Mouse (Mus musculus): ENCODE measurements around the gene Jhy. TPM values are rescaled to one million over a fixed set of nuclear protein-coding genes. Genes with fewer than 3 reads are reported as not detected.

The Jhy gene
- polyA plus RNA-seq, 1 experiment from 2014 or later = 0.20 TPM

GRCm38 (mm10) chr9:40859196-40859595 is 104.7 kb downstream of the Jhy start:
- no peak for DNase-seq (ENCODE audit: low spot score)

GRCm38 (mm10) chr9:40858461-40859160 is 105.3 kb downstream of the Jhy start:
- no peak for DNase-seq (ENCODE audit: low spot score)

- no peak for DNase-seq (ENCODE audit: low spot score)
Measured at GRCm38 (mm10) chr9:40851515-40851914, 112.4 kb downstream of the Jhy start.

Other genes with a start within 250 kb of the Jhy start
- gene Hspa8, start 163.1 kb downstream of the Jhy start, polyA plus RNA-seq (2015; fragmentation: Nextera tagmentation; extraction: Ambion mirVana) = 1,839 and 2,551 TPM in 2 replicates
- gene Bsx, start 90.0 kb downstream of the Jhy start, polyA plus RNA-seq (2015; fragmentation: Nextera tagmentation; extraction: Ambion mirVana) = not detected in 2 replicates
- gene Crtam, start 40.5 kb upstream of the Jhy start, polyA plus RNA-seq (2015; fragmentation: Nextera tagmentation; extraction: Ambion mirVana) = 0.72 and 0.75 TPM in 2 replicates
- gene Ubash3b, start 197.6 kb upstream of the Jhy start, polyA plus RNA-seq (2015; fragmentation: Nextera tagmentation; extraction: Ambion mirVana) = 4.0 TPM in 2 replicates

Data from thymus, postnatal 0 days (tissue).